Mouse (Mus musculus): ENCODE results near the gene Ndc80.

DNA sequence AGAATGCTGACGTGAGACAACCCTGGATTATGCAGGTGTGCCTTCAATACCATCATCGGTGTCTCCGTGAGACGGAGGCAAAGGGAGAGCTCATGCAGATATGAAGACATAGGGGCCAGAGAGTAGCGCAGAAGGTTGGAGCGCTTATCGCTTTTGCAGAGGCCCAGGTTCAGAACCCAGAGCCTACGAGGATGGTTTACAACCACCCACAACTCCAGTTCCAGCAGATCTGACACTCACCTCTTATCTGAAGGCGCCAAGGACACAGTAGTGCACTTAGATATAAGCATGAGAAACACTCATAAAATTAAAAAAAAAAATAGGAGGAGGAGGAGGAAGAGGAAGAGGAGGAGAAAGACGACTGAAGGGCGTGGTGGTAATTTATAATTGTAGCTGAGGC is 16.4 kb downstream of the Ndc80 start:
- TF ChIP-seq GATA1 (IDR thresholded peaks at IDR 0.05; ENCODE audit: low read length) (no peak), TAL1 (IDR thresholded peaks at IDR 0.05; ENCODE audit: low read length) (no peak)
